Mouse (Mus musculus) midbrain, embryonic 15.5 days (tissue): Measurements from ENCODE around the gene Pou6f2. TPM values are rescaled to one million over a fixed set of nuclear protein-coding genes. Genes with fewer than 3 reads are reported as not detected.

Experiments used
- ATAC-seq: fragments of 200-750 bp; cut with Nextera tagmentation; replicated peaks from 2 replicates; pipeline ENCODE4 v1.8.0; 2017; ENCODE audit warnings: moderate TSS enrichment
- H3K27ac ChIP-seq: fragments of 300-500 bp; sonication (generic); 2 replicates; pipeline ENCODE4 v1.5.1; 2015; ENCODE audit warnings: mild to moderate bottlenecking, inconsistent platforms
- H3K27me3 ChIP-seq: fragments of 300-500 bp; sonication (generic); replicated peaks from 2 replicates; pipeline ENCODE4 v1.6.1; 2015; ENCODE audit warnings: inconsistent platforms
- H3K36me3 ChIP-seq: fragments of 300-500 bp; sonication (generic); replicated peaks from 2 replicates; pipeline ENCODE4 v1.6.1; 2015; ENCODE audit warnings: inconsistent platforms
- H3K4me1 ChIP-seq: fragments of 300-500 bp; sonication (generic); 2 replicates; pipeline ENCODE4 v1.6.1; 2015; ENCODE audit warnings: inconsistent platforms
- H3K4me2 ChIP-seq: fragments of 300-500 bp; sonication (generic); 2 replicates; pipeline ENCODE4 v1.6.1; 2015; ENCODE audit warnings: inconsistent platforms, mild to moderate bottlenecking, moderate library complexity
- H3K4me3 ChIP-seq: fragments of 300-500 bp; sonication (generic); 2 replicates; pipeline ENCODE4 v1.5.1; 2015; ENCODE audit warnings: mild to moderate bottlenecking, inconsistent platforms
- H3K9ac ChIP-seq: fragments of 300-500 bp; sonication (generic); 2 replicates; pipeline ENCODE4 v1.6.1; 2015; ENCODE audit warnings: mild to moderate bottlenecking, inconsistent platforms
- H3K9me3 ChIP-seq: fragments of 300-500 bp; sonication (generic); 2 replicates; pipeline ENCODE4 v1.6.1; 2016; ENCODE audit warnings: inconsistent platforms
- WGBS: fragments of 180-500 bp; shearing (Covaris S2); methylation state at CpG from one replicate; pipeline ENCODE4 v1.1.7; 2015; ENCODE audit warnings: mixed read lengths; 5-methylcytosine and 5-hydroxymethylcytosine counted together
- polyA plus RNA-seq: library from polyadenylated mRNA; unstranded; fragments of >200 nt; fragmentation: Nextera tagmentation; extraction: Ambion mirVana; gene quantifications from 2 replicates; pipeline ENCODE4 v1.2.1, GENCODE M21; 2015

Gene Pou6f2
- polyA plus RNA-seq, 1 experiment from 2014 or later, result 23.8 TPM

GRCm38 (mm10) chr13:18126111-18126510 lies 271.4 kb downstream of the Pou6f2 start:
- no peak overlapping the region for H3K9ac ChIP-seq
- no peaks in the 10 kb centered on the region for H3K36me3 ChIP-seq
- H3K27me3 ChIP-seq, result no peaks in the 10 kb centered on the region
- H3K4me2 ChIP-seq, result no peak overlapping the region
- no peak for ATAC-seq
- no peaks in the 10 kb centered on the region for H3K9me3 ChIP-seq
- H3K27ac ChIP-seq, result no peak overlapping the region
- WGBS, result 53% methylated on average over 2 of the region's 2 CpGs
- H3K4me1 ChIP-seq, result peaks cover 15% of the 10 kb centered on the region
- H3K4me3 ChIP-seq, result no peak overlapping the region

GRCm38 (mm10) chr13:18125226-18126000 lies 272.1 kb downstream of the Pou6f2 start:
- Histone ChIP-seq H3K4me2 (no peak overlapping the region), H3K9me3 (no peaks in the 10 kb centered on the region), H3K27me3 (no peaks in the 10 kb centered on the region), H3K4me3 (no peak overlapping the region), H3K4me1 (peaks cover 15% of the 10 kb centered on the region), H3K36me3 (no peaks in the 10 kb centered on the region), H3K9ac (no peak overlapping the region), H3K27ac (no peak overlapping the region)
- peak; percentile 41; the same call in 1 of the 2 replicates for ATAC-seq
- WGBS, result 72% methylated on average over 15 of the region's 15 CpGs

GRCm38 (mm10) chr13:18124368-18124767 lies 273.1 kb downstream of the Pou6f2 start:
- Histone ChIP-seq H3K4me3 (peak overlapping the region; percentile 8; the same call in 1 of the 2 replicates), H3K27me3 (no peaks in the 10 kb centered on the region), H3K4me2 (peak overlapping the region; percentile 32), H3K9ac (no peak overlapping the region), H3K4me1 (peaks cover 5% of the 10 kb centered on the region), H3K27ac (no peak overlapping the region), H3K9me3 (no peaks in the 10 kb centered on the region), H3K36me3 (no peaks in the 10 kb centered on the region)
- WGBS, result 18% methylated on average over 13 of the region's 13 CpGs
- 0 out of 2 replicates have a peak, but pooled peaks have one; percentile 69 for ATAC-seq

- no peak overlapping the region for H3K9ac ChIP-seq
- H3K27ac ChIP-seq, result no peak overlapping the region
- H3K4me3 ChIP-seq, result no peak overlapping the region
- H3K4me2 ChIP-seq, result no peak overlapping the region
- no peaks in the 10 kb centered on the region for H3K27me3 ChIP-seq
- ATAC-seq, result no peak
- WGBS, result 83% methylated on average over 2 of the region's 2 CpGs
- no peaks in the 10 kb centered on the region for H3K36me3 ChIP-seq
- no peaks in the 10 kb centered on the region for H3K4me1 ChIP-seq
- no peaks in the 10 kb centered on the region for H3K9me3 ChIP-seq
Observed at GRCm38 (mm10) chr13:18120406-18120805, 277.1 kb downstream of the Pou6f2 start.

- Histone ChIP-seq H3K4me1 (no peaks in the 10 kb centered on the region), H3K4me3 (no peak overlapping the region), H3K9me3 (no peaks in the 10 kb centered on the region), H3K27me3 (no peaks in the 10 kb centered on the region), H3K4me2 (no peak overlapping the region), H3K27ac (no peak overlapping the region), H3K9ac (no peak overlapping the region), H3K36me3 (no peaks in the 10 kb centered on the region)
- 80% methylated on average over 10 of the region's 10 CpGs for WGBS
- no peak for ATAC-seq
Observed at GRCm38 (mm10) chr13:18081443-18082119, 315.9 kb downstream of the Pou6f2 start.
